Mouse (Mus musculus) stomach, postnatal 0 days (tissue): ENCODE measurements around the gene Jag1.

Experiments
- CTCF ChIP-seq: IDR thresholded peaks from 2 replicates; pipeline ENCODE4 v1.5.1; 2016; ENCODE audit warnings: antibody characterized with exemption, low read depth, mild to moderate bottlenecking, moderate library complexity
- EP300 ChIP-seq: optimal IDR thresholded peaks from 2 replicates; pipeline ENCODE3; 2016; ENCODE audit warnings: antibody characterized with exemption

GRCm38 (mm10) chr2:137117321-137117690, 862 bp upstream of the Jag1 start:
- peak; percentile 92 for TF ChIP-seq CTCF
- no peak for TF ChIP-seq EP300
